Mouse (Mus musculus) MN1 (cell line): ENCODE data around the gene Espn.
A peak's percentile ranks its signal among the peaks of the same experiment; 100 is the strongest.

Source experiments
- DNase-seq: peaks from one replicate; pipeline ENCODE4 v3.0.0-alpha.2; 2016; ENCODE audit warnings: low spot score

The Espn gene

GRCm38 (mm10) chr4:152178344-152178864 is 26.2 kb upstream of the Espn start:
- peak; percentile 62 for DNase-seq

- peak; percentile 94 for DNase-seq
Observed at GRCm38 (mm10) chr4:152177537-152178343, 25.6 kb upstream of the Espn start, which contains the start of gene Acot7. TSS of gene Acot7 (plus strand) at chr4:152178134.

GRCm38 (mm10) chr4:152177174-152177536 is 25.0 kb upstream of the Espn start:
- no peak for DNase-seq

- no peak for DNase-seq
Observed at GRCm38 (mm10) chr4:152176638-152177037, 24.5 kb upstream of the Espn start.

GRCm38 (mm10) chr4:152173956-152174355 is 21.8 kb upstream of the Espn start:
- no peak for DNase-seq

- peak; percentile 79 for DNase-seq
Observed at GRCm38 (mm10) chr4:152173041-152173440, 20.9 kb upstream of the Espn start.

GRCm38 (mm10) chr4:152171543-152171942 is 19.4 kb upstream of the Espn start:
- no peak for DNase-seq

GRCm38 (mm10) chr4:152170286-152170685 is 18.1 kb upstream of the Espn start:
- no peak for DNase-seq

- DNase-seq, result no peak
Observed at GRCm38 (mm10) chr4:152169103-152169502, 16.9 kb upstream of the Espn start.

- peak; percentile 90 for DNase-seq
Observed at GRCm38 (mm10) chr4:152168052-152168451, 15.9 kb upstream of the Espn start.

- DNase-seq, result no peak
Observed at GRCm38 (mm10) chr4:152165036-152165931, 13.1 kb upstream of the Espn start.

GRCm38 (mm10) chr4:152162748-152163147 is 10.6 kb upstream of the Espn start:
- no peak for DNase-seq

GRCm38 (mm10) chr4:152161601-152162000 is 9.4 kb upstream of the Espn start:
- no peak for DNase-seq

GRCm38 (mm10) chr4:152160748-152161147 is 8.6 kb upstream of the Espn start:
- no peak for DNase-seq

- no peak for DNase-seq
Observed at GRCm38 (mm10) chr4:152159285-152159678, 7.1 kb upstream of the Espn start.

GRCm38 (mm10) chr4:152158585-152159284 is 6.6 kb upstream of the Espn start, which contains the start of gene Hes2:
TSS of gene Hes2 (plus strand) at chr4:152158867.
- DNase-seq, result peak; percentile 46

- peak; percentile 83 for DNase-seq
Observed at GRCm38 (mm10) chr4:152157779-152158584, 5.8 kb upstream of the Espn start.

- no peak for DNase-seq
Observed at GRCm38 (mm10) chr4:152155019-152155418, 2.8 kb upstream of the Espn start.

GRCm38 (mm10) chr4:152153771-152154177 is 1.6 kb upstream of the Espn start:
- DNase-seq, result peak; percentile 88

- DNase-seq, result no peak
Observed at GRCm38 (mm10) chr4:152151451-152151965, 663 bp downstream of the Espn start.

- no peak for DNase-seq
Observed at GRCm38 (mm10) chr4:152150546-152150945, 1.6 kb downstream of the Espn start.
